Mouse (Mus musculus) C2C12 (cell line): ENCODE results near the gene Glce.
A peak's percentile ranks its signal among the peaks of the same experiment; 100 is the strongest.

Experiments
- CEBPB ChIP-seq: IDR thresholded peaks from one replicate; pipeline ENCODE4 v1.6.1; 2011; ENCODE audit warnings: low read depth, mild to moderate bottlenecking, control low read depth, moderate library complexity
- CTCF ChIP-seq: IDR thresholded peaks from one replicate; pipeline ENCODE4 v1.5.1; 2011; ENCODE audit not compliant: control insufficient read depth, insufficient read depth, insufficient read length
- FOSL1 ChIP-seq: IDR thresholded peaks from one replicate; pipeline ENCODE4 v1.8.0; 2011; ENCODE audit warnings: mild to moderate bottlenecking, low read length; ENCODE audit not compliant: poor library complexity, insufficient read depth, severe bottlenecking
- MAX ChIP-seq: IDR thresholded peaks from one replicate; pipeline ENCODE4 v1.6.1; 2011; ENCODE audit warnings: mild to moderate bottlenecking, control low read depth
- MYOD1 ChIP-seq: IDR thresholded peaks from one replicate; pipeline ENCODE4 v1.6.1; 2011; ENCODE audit warnings: low read depth; ENCODE audit not compliant: control insufficient read depth, insufficient read length
- MYOG ChIP-seq: IDR thresholded peaks from one replicate; pipeline ENCODE4 v1.6.1; 2011; ENCODE audit not compliant: control insufficient read depth, insufficient read length; ENCODE audit errors: extremely low read depth
- USF1 ChIP-seq: IDR thresholded peaks from one replicate; pipeline ENCODE4 v1.6.1; 2011; ENCODE audit warnings: low read depth, mild to moderate bottlenecking, control low read depth, moderate library complexity

GRCm38 (mm10) chr9:62040008-62040608 lies 82.3 kb downstream of the Glce start:
- TF ChIP-seq CTCF (peak; percentile 98), FOSL1 (no peak), MYOG (no peak), CEBPB (no peak), USF1 (no peak), MAX (no peak), MYOD1 (no peak)
